Mouse (Mus musculus) bone marrow, adult 2 months (tissue): Measurements from ENCODE around the gene 9930111J21Rik1. TPM values are rescaled to one million over a fixed set of nuclear protein-coding genes. Genes with fewer than 3 reads are reported as not detected.
"Not testable (repeated sequence)": the region's sequence is repeated elsewhere in the genome, so short reads cannot be mapped to it uniquely, and the experiment has no call there.

Experiments
- H3K27ac ChIP-seq: fragments of 200-500 bp; 2 replicates; pipeline ENCODE4 v1.5.1; 2012; ENCODE audit warnings: low read depth, mild to moderate bottlenecking, control low read depth, inconsistent platforms, low read length; ENCODE audit not compliant: control insufficient read depth, poor library complexity, insufficient read depth
- H3K4me1 ChIP-seq: fragments of 200-500 bp; 2 replicates; pipeline ENCODE4 v1.6.1; 2011; ENCODE audit warnings: low read length; ENCODE audit not compliant: control insufficient read depth, insufficient read depth
- H3K4me3 ChIP-seq: fragments of 200-500 bp; replicated peaks from 2 replicates; pipeline ENCODE3; 2011; ENCODE audit warnings: mild to moderate bottlenecking, low read depth, low read length, control low read depth; ENCODE audit not compliant: control insufficient read depth
- WGBS: fragments of 180-500 bp; shearing (Covaris S2); methylation state at CpG from one replicate; pipeline ENCODE4 v1.1.7; 2018; 5-methylcytosine and 5-hydroxymethylcytosine counted together
- polyA plus RNA-seq: library from polyadenylated mRNA; stranded (reverse); fragments of >200 nt; gene quantifications from 2 replicates; pipeline ENCODE4 v1.2.4, GENCODE M21; 2011; ENCODE audit warnings: low replicate concordance; ENCODE audit not compliant: missing spikeins, insufficient read depth, insufficient read length

9930111J21Rik1 gene
- 5.1 and 7.9 TPM in 2 replicates for polyA plus RNA-seq

- WGBS, result no CpG with 5 or more reads among the region's 3 CpGs
Observed at GRCm38 (mm10) chr11:48979251-48979650, at the start of gene 9930111J21Rik1. TSS of gene 9930111J21Rik1 (minus strand) at chr11:48979398.

GRCm38 (mm10) chr11:49012074-49012473, 32.9 kb upstream of the 9930111J21Rik1 start:
- H3K27ac ChIP-seq, H3K4me1 ChIP-seq, H3K4me3 ChIP-seq: not testable (repeated sequence)

More at GRCm38 (mm10) chr11:48979251-48979650, at the start of gene 9930111J21Rik1:
- H3K4me3 ChIP-seq, H3K4me1 ChIP-seq: not testable (repeated sequence)
- H3K27ac ChIP-seq, result 0 out of 2 replicates have a peak within 1 kb of the TSS, but pooled peaks have one; percentile 48

- WGBS, result 87% methylated on average over 1 of the region's 1 CpGs
- not testable (repeated sequence) for H3K27ac ChIP-seq, H3K4me1 ChIP-seq, H3K4me3 ChIP-seq
Observed at GRCm38 (mm10) chr11:49006785-49007184, 27.6 kb upstream of the 9930111J21Rik1 start.

- 35% methylated on average over 2 of the region's 2 CpGs for WGBS
Observed at GRCm38 (mm10) chr11:49006317-49006716, 27.1 kb upstream of the 9930111J21Rik1 start.

DNA sequence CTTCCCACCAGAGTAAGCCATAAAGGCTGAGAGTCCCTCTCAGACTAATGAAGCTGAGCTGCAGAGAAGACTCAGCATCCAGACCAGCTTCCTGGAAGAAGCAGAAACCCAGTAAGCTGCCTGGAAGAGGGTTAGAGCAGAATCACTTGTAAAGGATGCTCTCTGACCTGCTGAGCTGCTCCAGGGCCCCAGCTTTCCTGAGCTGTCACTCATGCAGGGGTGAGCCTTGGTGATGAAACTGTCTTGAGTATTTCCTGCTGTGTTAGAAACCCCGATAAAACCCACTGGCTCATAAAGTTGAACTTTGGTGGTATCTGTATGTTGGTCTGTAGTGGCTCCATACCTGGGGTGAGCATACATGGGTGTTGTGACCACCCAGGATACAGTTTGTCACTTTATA, 21.2 kb upstream of the 9930111J21Rik1 start:
- WGBS, result 4% methylated on average over 1 of the region's 1 CpGs
- H3K4me1 ChIP-seq, H3K4me3 ChIP-seq, H3K27ac ChIP-seq: not testable (repeated sequence)

More at GRCm38 (mm10) chr11:49006317-49006716, 27.1 kb upstream of the 9930111J21Rik1 start:
- not testable (repeated sequence) for H3K27ac ChIP-seq, H3K4me1 ChIP-seq, H3K4me3 ChIP-seq

GRCm38 (mm10) chr11:48994018-48994417, 14.8 kb upstream of the 9930111J21Rik1 start, which contains the start of gene Tgtp1:
TSS of gene Tgtp1 (minus strand) at chr11:48994172.
- H3K27ac ChIP-seq, H3K4me1 ChIP-seq, H3K4me3 ChIP-seq: not testable (repeated sequence)
- WGBS, result 14% methylated on average over 2 of the region's 2 CpGs

- not testable (repeated sequence) for H3K27ac ChIP-seq, H3K4me3 ChIP-seq, H3K4me1 ChIP-seq
- WGBS, result 63% methylated on average over 10 of the region's 10 CpGs
Observed at GRCm38 (mm10) chr11:48993296-48993695, 14.1 kb upstream of the 9930111J21Rik1 start.

- H3K4me3 ChIP-seq, H3K27ac ChIP-seq, H3K4me1 ChIP-seq: not testable (repeated sequence)
- 15% methylated on average over 4 of the region's 4 CpGs for WGBS
Observed at GRCm38 (mm10) chr11:48991740-48992520, 12.7 kb upstream of the 9930111J21Rik1 start, which contains the start of gene Gm12185. TSS of gene Gm12185 (minus strand) at chr11:48992226.

- not testable (repeated sequence) for H3K27ac ChIP-seq, H3K4me3 ChIP-seq, H3K4me1 ChIP-seq
- 47% methylated on average over 2 of the region's 2 CpGs for WGBS
Observed at GRCm38 (mm10) chr11:48989981-48990380, 10.8 kb upstream of the 9930111J21Rik1 start.

- not testable (repeated sequence) for H3K27ac ChIP-seq, H3K4me3 ChIP-seq, H3K4me1 ChIP-seq
- WGBS, result 28% methylated on average over 2 of the region's 3 CpGs
Observed at GRCm38 (mm10) chr11:48988219-48988618, 9.0 kb upstream of the 9930111J21Rik1 start.

- H3K4me1 ChIP-seq, H3K4me3 ChIP-seq, H3K27ac ChIP-seq: not testable (repeated sequence)
- WGBS, result no CpG with 5 or more reads among the region's 3 CpGs
Observed at GRCm38 (mm10) chr11:48982848-48983247, 3.6 kb upstream of the 9930111J21Rik1 start.

DNA sequence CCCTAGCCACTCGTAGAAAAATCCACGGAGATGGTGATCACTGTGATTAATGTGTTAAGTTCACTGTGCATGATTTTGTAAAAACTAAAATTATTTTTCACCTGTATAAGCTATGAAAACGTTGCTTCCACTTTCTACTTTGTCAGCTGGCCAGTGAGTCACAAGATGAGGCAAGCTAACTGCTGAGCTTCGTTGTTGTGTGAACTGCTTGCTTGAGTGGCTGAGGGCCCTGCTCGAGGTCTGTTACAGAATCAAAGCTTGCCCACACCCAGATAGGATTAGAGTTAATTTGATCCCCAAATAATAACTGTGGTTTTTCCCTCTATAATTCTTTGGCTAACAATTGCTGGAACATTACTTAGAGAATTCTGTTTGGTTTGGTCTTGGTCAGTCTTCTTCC, 854 bp upstream of the 9930111J21Rik1 start:
- H3K4me3 ChIP-seq, H3K4me1 ChIP-seq, H3K27ac ChIP-seq: not testable (repeated sequence)
- WGBS, result no CpG with 5 or more reads among the region's 5 CpGs

DNA sequence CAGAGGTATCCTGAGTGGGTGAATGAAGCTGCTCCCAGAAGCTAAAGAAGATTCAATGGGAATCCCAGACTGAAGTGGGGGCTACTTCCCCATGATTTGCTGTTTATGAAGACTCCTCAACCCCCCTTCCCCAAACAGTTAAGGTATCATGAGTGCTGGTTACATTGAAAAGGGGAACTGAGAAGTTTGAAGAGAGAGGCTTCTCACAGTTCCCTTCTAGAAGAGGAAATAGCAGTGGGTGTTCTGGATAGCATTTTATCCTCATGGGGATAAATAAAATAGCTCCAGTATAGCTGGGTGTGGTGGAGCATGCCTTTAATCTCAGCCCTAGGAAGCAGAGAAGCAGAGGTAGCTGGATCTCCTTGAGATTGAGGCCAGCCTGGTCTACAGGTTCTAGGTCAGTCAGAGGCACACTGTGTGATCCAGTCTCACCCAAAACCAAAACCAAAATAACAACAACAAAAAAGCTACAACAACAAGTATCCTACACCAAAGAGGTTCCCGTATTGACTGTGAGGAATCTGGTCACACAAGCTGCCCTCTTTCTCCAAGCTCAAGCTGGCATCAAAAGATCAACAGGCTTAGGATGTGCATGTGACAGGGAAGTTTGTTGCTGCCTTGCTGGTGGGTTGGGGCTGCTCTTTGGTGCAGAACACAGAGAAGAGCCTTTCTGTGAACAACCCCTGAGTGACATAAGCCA, 808 bp downstream of the 9930111J21Rik1 start, which contains the start of gene Olfr56:
Olfr56 (plus strand) TSS at position 650 of the 700 bp plus-strand sequence.
- not testable (repeated sequence) for H3K4me1 ChIP-seq, H3K4me3 ChIP-seq
- no CpG with 5 or more reads among the region's 1 CpGs for WGBS
- H3K27ac ChIP-seq, result 0 out of 2 replicates have a peak within 1 kb of the TSS, but pooled peaks have one; percentile 48
